Mouse (Mus musculus): ENCODE measurements around the gene Awat1. TPM values are rescaled to one million over a fixed set of nuclear protein-coding genes. Genes with fewer than 3 reads are reported as not detected.

Gene Awat1
- polyA plus RNA-seq, 1 experiment: 0.16 TPM

- H3K4me1 ChIP-seq (replicated peaks; ENCODE audit: control insufficient read depth, insufficient read depth, low read length): peaks cover 3% of the 10 kb centered on the region; the same call in 1 of the 2 replicates
- TF ChIP-seq CTCF (IDR thresholded peaks at IDR 0.05; ENCODE audit: borderline replicate concordance, control insufficient read depth, extremely low read depth, insufficient read depth, low read length, poor library complexity) (no peak), POLR2A (IDR thresholded peaks at IDR 0.05; ENCODE audit: control insufficient read depth, extremely low read depth, insufficient read depth, low read length, poor library complexity) (peak; percentile 61)
- peak; percentile 83 for DNase-seq
- WGBS: 2% methylated on average over 62 of the region's 62 CpGs
- peak within 1 kb of the TSS; percentile 32; the same call in 1 of the 2 replicates for H3K27ac ChIP-seq (ENCODE audit: control insufficient read depth, insufficient read depth, low read length)
- H3K36me3 ChIP-seq (ENCODE audit: control insufficient read depth, insufficient read depth, low read length): 0 out of 2 replicates have a peak, but pooled peaks cover 3% of the 10 kb centered on the region
- peak within 1 kb of the TSS; percentile 54 for H3K4me3 ChIP-seq (ENCODE audit: control insufficient read depth, insufficient read depth, low read length)
- H3K27me3 ChIP-seq (ENCODE audit: control insufficient read depth, insufficient read depth, low read length): no peaks in the 10 kb centered on the region
These were observed 54.0 kb downstream of the Awat1 start, which contains the start of gene Pdzd11 for GRCm38 (mm10) chrX:100625802-100626793. Pdzd11 (minus strand) TSS chrX:100626568.

Other genes starting within 250 kb of the Awat1 start
- not detected in 2 replicates for gene Otud6a, start 143.2 kb upstream of the Awat1 start, polyA plus RNA-seq (2012; rRNA removed)
- 0.88 and 0.93 TPM in 2 replicates for gene Awat2, start 129.5 kb upstream of the Awat1 start, polyA plus RNA-seq (2012; rRNA removed)
- gene Igbp1, start 78.0 kb upstream of the Awat1 start, polyA plus RNA-seq (2012; rRNA removed): 19.8 and 24.2 TPM in 2 replicates
- gene Dgat2l6, start 47.4 kb upstream of the Awat1 start, polyA plus RNA-seq (2012; rRNA removed): 0.09 TPM in 1 of 2 replicates, not detected in the other
- gene P2ry4, start 22.6 kb downstream of the Awat1 start, polyA plus RNA-seq (2012; rRNA removed): 0.04 and 0.14 TPM in 2 replicates
- not detected in 2 replicates for gene Arr3, start 33.2 kb downstream of the Awat1 start, polyA plus RNA-seq (2012; rRNA removed)
- gene Kif4, start 53.5 kb downstream of the Awat1 start, polyA plus RNA-seq (2012; rRNA removed): 6.3 and 9.0 TPM in 2 replicates
- gene Pdzd11, start 54.3 kb downstream of the Awat1 start, polyA plus RNA-seq (2012; rRNA removed): 16.8 and 20.6 TPM in 2 replicates
- 1.4 and 2.4 TPM in 2 replicates for gene Gdpd2, start 157.6 kb downstream of the Awat1 start, polyA plus RNA-seq (2012; rRNA removed)
- gene Dlg3, start 195.5 kb downstream of the Awat1 start, polyA plus RNA-seq (2012; rRNA removed): 10.2 and 12.3 TPM in 2 replicates

All from thymus, adult 2 months (tissue).